Mouse (Mus musculus): ENCODE measurements at regions not wholly inside any gene's neighbourhood (a gene's known extent, or its start where the extent isn't known, plus 50 kb on each side); places are given as distances from the start of the nearest gene placed in this dataset.

- H3K9me3 ChIP-seq (replicated peaks; ENCODE audit: control insufficient read depth, low read length): no peaks in the 10 kb centered on the region
- H3K36me3 ChIP-seq (ENCODE audit: control insufficient read depth, insufficient read depth, low read length): no peaks in the 10 kb centered on the region
- ATAC-seq (replicated peaks; ENCODE audit: insufficient number of reproducible peaks, low FRiP score, low TSS enrichment): no peak
- no peak overlapping the region for H3K27ac ChIP-seq (ENCODE audit: low read depth, low read length)
- WGBS (ENCODE audit: insufficient replicate concordance): 59% methylated on average over 13 of the region's 13 CpGs
- no peaks in the 10 kb centered on the region for H3K27me3 ChIP-seq (ENCODE audit: control insufficient read depth, insufficient read depth, low read length)
- H3K4me1 ChIP-seq (ENCODE audit: control insufficient read depth, insufficient read depth, low read length): peaks cover 33% of the 10 kb centered on the region
- no peak overlapping the region for H3K4me3 ChIP-seq (ENCODE audit: low read depth, low read length)
- no peak overlapping the region for H3K9ac ChIP-seq (ENCODE audit: low read depth, low read length)
- H3K4me2 ChIP-seq: no peak overlapping the region
These were observed 104.6 kb upstream of the Jarid2 start for GRCm38 (mm10) chr13:44624716-44625115.

- Histone ChIP-seq H3K36me3 (ENCODE audit: control insufficient read depth, insufficient read depth, low read length) (no peaks in the 10 kb centered on the region), H3K4me3 (ENCODE audit: low read depth, low read length) (no peak overlapping the region), H3K27ac (ENCODE audit: low read depth, low read length) (no peak overlapping the region), H3K4me2 (no peak overlapping the region), H3K9ac (ENCODE audit: low read depth, low read length) (no peak overlapping the region), H3K4me1 (ENCODE audit: control insufficient read depth, insufficient read depth, low read length) (peaks cover 40% of the 10 kb centered on the region), H3K9me3 (replicated peaks; ENCODE audit: control insufficient read depth, low read length) (no peaks in the 10 kb centered on the region), H3K27me3 (ENCODE audit: control insufficient read depth, insufficient read depth, low read length) (no peaks in the 10 kb centered on the region)
- ATAC-seq (replicated peaks; ENCODE audit: insufficient number of reproducible peaks, low FRiP score, low TSS enrichment): no peak
- 55% methylated on average over 7 of the region's 7 CpGs for WGBS (ENCODE audit: insufficient replicate concordance)
These were observed 103.5 kb upstream of the Jarid2 start for GRCm38 (mm10) chr13:44625792-44626191.

- H3K4me1 ChIP-seq (ENCODE audit: control insufficient read depth, insufficient read depth, low read length): peaks cover 40% of the 10 kb centered on the region
- no peak overlapping the region for H3K4me2 ChIP-seq
- no peak overlapping the region for H3K4me3 ChIP-seq (ENCODE audit: low read depth, low read length)
- H3K27me3 ChIP-seq (ENCODE audit: control insufficient read depth, insufficient read depth, low read length): no peaks in the 10 kb centered on the region
- no peaks in the 10 kb centered on the region for H3K36me3 ChIP-seq (ENCODE audit: control insufficient read depth, insufficient read depth, low read length)
- ATAC-seq (replicated peaks; ENCODE audit: insufficient number of reproducible peaks, low FRiP score, low TSS enrichment): no peak
- WGBS (ENCODE audit: insufficient replicate concordance): 22% methylated on average over 11 of the region's 11 CpGs
- no peak overlapping the region for H3K9ac ChIP-seq (ENCODE audit: low read depth, low read length)
- H3K27ac ChIP-seq (ENCODE audit: low read depth, low read length): 0 out of 2 replicates have a peak overlapping the region, but pooled peaks have one; percentile 24
- H3K9me3 ChIP-seq (replicated peaks; ENCODE audit: control insufficient read depth, low read length): no peaks in the 10 kb centered on the region
These were observed 102.5 kb upstream of the Jarid2 start for GRCm38 (mm10) chr13:44626806-44627205.

- Histone ChIP-seq H3K27ac (ENCODE audit: low read depth, low read length) (no peak overlapping the region), H3K4me1 (ENCODE audit: control insufficient read depth, insufficient read depth, low read length) (peaks cover 18% of the 10 kb centered on the region), H3K4me3 (ENCODE audit: low read depth, low read length) (no peak overlapping the region), H3K4me2 (no peak overlapping the region), H3K27me3 (ENCODE audit: control insufficient read depth, insufficient read depth, low read length) (no peaks in the 10 kb centered on the region), H3K9me3 (replicated peaks; ENCODE audit: control insufficient read depth, low read length) (no peaks in the 10 kb centered on the region), H3K9ac (ENCODE audit: low read depth, low read length) (0 out of 2 replicates have a peak overlapping the region, but pooled peaks have one; percentile 6), H3K36me3 (ENCODE audit: control insufficient read depth, insufficient read depth, low read length) (no peaks in the 10 kb centered on the region)
- 29% methylated on average over 6 of the region's 6 CpGs for WGBS (ENCODE audit: insufficient replicate concordance)
- no peak for ATAC-seq (replicated peaks; ENCODE audit: insufficient number of reproducible peaks, low FRiP score, low TSS enrichment)
These were observed 99.2 kb upstream of the Jarid2 start for GRCm38 (mm10) chr13:44630061-44630460.

GRCm38 (mm10) chr13:44634616-44635015 lies 94.7 kb upstream of the Jarid2 start:
- H3K27ac ChIP-seq (ENCODE audit: low read depth, low read length): no peak overlapping the region
- peaks cover 19% of the 10 kb centered on the region; the same call in 1 of the 2 replicates for H3K4me1 ChIP-seq (ENCODE audit: control insufficient read depth, insufficient read depth, low read length)

GRCm38 (mm10) chr13:44635221-44636007 lies 93.9 kb upstream of the Jarid2 start:
- Histone ChIP-seq H3K4me3 (ENCODE audit: low read depth, low read length) (peak overlapping the region; percentile 18), H3K4me1 (ENCODE audit: control insufficient read depth, insufficient read depth, low read length) (peaks cover 13% of the 10 kb centered on the region; the same call in 1 of the 2 replicates), H3K9me3 (replicated peaks; ENCODE audit: control insufficient read depth, low read length) (no peaks in the 10 kb centered on the region), H3K4me2 (peak overlapping the region; percentile 58), H3K27me3 (ENCODE audit: control insufficient read depth, insufficient read depth, low read length) (no peaks in the 10 kb centered on the region), H3K27ac (ENCODE audit: low read depth, low read length) (no peak overlapping the region), H3K9ac (ENCODE audit: low read depth, low read length) (no peak overlapping the region), H3K36me3 (ENCODE audit: control insufficient read depth, insufficient read depth, low read length) (no peaks in the 10 kb centered on the region)
- WGBS (ENCODE audit: insufficient replicate concordance): 14% methylated on average over 9 of the region's 12 CpGs
- ATAC-seq (replicated peaks; ENCODE audit: insufficient number of reproducible peaks, low FRiP score, low TSS enrichment): no peak

More at GRCm38 (mm10) chr13:44634616-44635015, 94.7 kb upstream of the Jarid2 start:
- no peaks in the 10 kb centered on the region for H3K27me3 ChIP-seq (ENCODE audit: control insufficient read depth, insufficient read depth, low read length)
- no peak for ATAC-seq (replicated peaks; ENCODE audit: insufficient number of reproducible peaks, low FRiP score, low TSS enrichment)
- WGBS (ENCODE audit: insufficient replicate concordance): 20% methylated on average over 11 of the region's 11 CpGs
- peak overlapping the region; percentile 18; the same call in 1 of the 2 replicates for H3K4me3 ChIP-seq (ENCODE audit: low read depth, low read length)
- H3K4me2 ChIP-seq: peak overlapping the region; percentile 58
- H3K9ac ChIP-seq (ENCODE audit: low read depth, low read length): no peak overlapping the region
- H3K9me3 ChIP-seq (replicated peaks; ENCODE audit: control insufficient read depth, low read length): no peaks in the 10 kb centered on the region
- no peaks in the 10 kb centered on the region for H3K36me3 ChIP-seq (ENCODE audit: control insufficient read depth, insufficient read depth, low read length)

GRCm38 (mm10) chr13:44636008-44636335 lies 93.3 kb upstream of the Jarid2 start:
- Histone ChIP-seq H3K9me3 (replicated peaks; ENCODE audit: control insufficient read depth, low read length) (no peaks in the 10 kb centered on the region), H3K4me3 (ENCODE audit: low read depth, low read length) (no peak overlapping the region), H3K9ac (ENCODE audit: low read depth, low read length) (no peak overlapping the region), H3K4me2 (0 out of 2 replicates have a peak overlapping the region, but pooled peaks have one; percentile 58), H3K36me3 (ENCODE audit: control insufficient read depth, insufficient read depth, low read length) (no peaks in the 10 kb centered on the region), H3K4me1 (ENCODE audit: control insufficient read depth, insufficient read depth, low read length) (peaks cover 12% of the 10 kb centered on the region; the same call in 1 of the 2 replicates), H3K27ac (ENCODE audit: low read depth, low read length) (no peak overlapping the region), H3K27me3 (ENCODE audit: control insufficient read depth, insufficient read depth, low read length) (no peaks in the 10 kb centered on the region)
- 29% methylated on average over 2 of the region's 2 CpGs for WGBS (ENCODE audit: insufficient replicate concordance)
- ATAC-seq (replicated peaks; ENCODE audit: insufficient number of reproducible peaks, low FRiP score, low TSS enrichment): no peak

- 63% methylated on average over 7 of the region's 7 CpGs for WGBS (ENCODE audit: insufficient replicate concordance)
- Histone ChIP-seq H3K9ac (ENCODE audit: low read depth, low read length) (no peak overlapping the region), H3K27me3 (ENCODE audit: control insufficient read depth, insufficient read depth, low read length) (no peaks in the 10 kb centered on the region), H3K4me2 (no peak overlapping the region), H3K4me1 (ENCODE audit: control insufficient read depth, insufficient read depth, low read length) (peaks cover 5% of the 10 kb centered on the region; the same call in 1 of the 2 replicates), H3K36me3 (ENCODE audit: control insufficient read depth, insufficient read depth, low read length) (no peaks in the 10 kb centered on the region), H3K27ac (ENCODE audit: low read depth, low read length) (no peak overlapping the region), H3K9me3 (replicated peaks; ENCODE audit: control insufficient read depth, low read length) (no peaks in the 10 kb centered on the region), H3K4me3 (ENCODE audit: low read depth, low read length) (no peak overlapping the region)
- ATAC-seq (replicated peaks; ENCODE audit: insufficient number of reproducible peaks, low FRiP score, low TSS enrichment): no peak
These were observed 86.9 kb upstream of the Jarid2 start for GRCm38 (mm10) chr13:44642361-44642760.

- WGBS (ENCODE audit: insufficient replicate concordance): 41% methylated on average over 13 of the region's 13 CpGs
- no peaks in the 10 kb centered on the region for H3K9me3 ChIP-seq (replicated peaks; ENCODE audit: control insufficient read depth, low read length)
These were observed 79.2 kb upstream of the Jarid2 start for GRCm38 (mm10) chr13:44650052-44650451.

More at GRCm38 (mm10) chr13:44650052-44650451, 79.2 kb upstream of the Jarid2 start:
- Histone ChIP-seq H3K4me3 (ENCODE audit: low read depth, low read length) (no peak overlapping the region), H3K4me1 (ENCODE audit: control insufficient read depth, insufficient read depth, low read length) (peaks cover 5% of the 10 kb centered on the region; the same call in 1 of the 2 replicates), H3K27me3 (ENCODE audit: control insufficient read depth, insufficient read depth, low read length) (no peaks in the 10 kb centered on the region), H3K9ac (ENCODE audit: low read depth, low read length) (no peak overlapping the region), H3K27ac (ENCODE audit: low read depth, low read length) (no peak overlapping the region), H3K4me2 (no peak overlapping the region), H3K36me3 (ENCODE audit: control insufficient read depth, insufficient read depth, low read length) (no peaks in the 10 kb centered on the region)
- ATAC-seq (replicated peaks; ENCODE audit: insufficient number of reproducible peaks, low FRiP score, low TSS enrichment): no peak
